Mouse (Mus musculus) testis, adult 2 months (tissue): ENCODE measurements at regions not wholly inside any gene's neighbourhood (a gene's known extent, or its start where the extent isn't known, plus 50 kb on each side); places are given as distances from the start of the nearest gene placed in this dataset.

Experiments used
- CTCF ChIP-seq: fragments of 200-500 bp; IDR thresholded peaks from 2 replicates; pipeline ENCODE4 v1.5.1; 2012; ENCODE audit warnings: low read depth, mild to moderate bottlenecking, inconsistent platforms, low read length, moderate library complexity; ENCODE audit not compliant: control insufficient read depth, insufficient read depth, insufficient replicate concordance
- POLR2A ChIP-seq: fragments of 200-500 bp; IDR thresholded peaks from 2 replicates; pipeline ENCODE4 v1.6.1; 2012; ENCODE audit warnings: low read depth, mild to moderate bottlenecking, inconsistent platforms, low read length, moderate library complexity; ENCODE audit not compliant: control insufficient read depth

GRCm38 (mm10) chr1:45672443-45673156, 122.4 kb upstream of the Wdr75 start:
- TF ChIP-seq CTCF (0 out of 2 replicates have a peak, but pooled peaks have one; percentile 6), POLR2A (no peak)
